Mouse (Mus musculus) small intestine, adult 2 months (tissue): ENCODE measurements around the gene Ocrl.

Experiments
- CTCF ChIP-seq: fragments of 200-500 bp; IDR thresholded peaks from 2 replicates; pipeline ENCODE4 v1.5.1; 2012; ENCODE audit warnings: low read depth, mild to moderate bottlenecking, control low read depth, inconsistent platforms, low read length, moderate library complexity, mixed read lengths; ENCODE audit not compliant: insufficient replicate concordance, insufficient read length; ENCODE audit errors: extremely low read depth
- POLR2A ChIP-seq: fragments of 200-500 bp; IDR thresholded peaks from 2 replicates; pipeline ENCODE4 v1.6.1; 2012; ENCODE audit warnings: low read depth, mild to moderate bottlenecking, control low read depth, inconsistent platforms, low read length, moderate library complexity

DNA sequence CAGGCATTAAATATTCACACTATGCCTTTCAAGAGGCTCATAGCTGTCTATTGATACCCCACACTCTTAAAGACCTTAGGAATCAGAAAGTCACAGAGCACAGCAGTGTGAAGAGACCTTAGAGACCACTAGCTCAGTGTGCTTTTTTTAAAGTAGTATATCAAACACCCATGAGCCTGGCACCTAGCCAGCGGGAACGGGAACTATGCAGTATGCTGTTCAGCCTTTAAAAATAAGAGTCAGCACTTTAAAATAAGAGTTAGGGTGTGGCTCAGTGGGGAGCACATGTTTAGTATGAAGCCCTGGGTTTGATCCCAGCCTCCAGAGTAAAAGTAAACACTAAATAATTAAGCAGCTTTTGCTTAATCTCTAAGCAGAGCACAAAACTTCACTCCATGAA is 32.1 kb upstream of the Ocrl start:
- TF ChIP-seq POLR2A (no peak), CTCF (no peak)
